Mouse (Mus musculus): ENCODE results near the gene D930020B18Rik. TPM values are rescaled to one million over a fixed set of nuclear protein-coding genes. Genes with fewer than 3 reads are reported as not detected.

D930020B18Rik gene
- total RNA-seq, 2 experiments from 2014 or later, result not detected

GRCm38 (mm10) chr10:121705399-121706163, 64.2 kb downstream of the D930020B18Rik start:
- no peak for DNase-seq

GRCm38 (mm10) chr10:121716862-121717261, 75.5 kb downstream of the D930020B18Rik start:
- DNase-seq, result no peak

GRCm38 (mm10) chr10:121718896-121719585, 77.7 kb downstream of the D930020B18Rik start:
- DNase-seq, result no peak

- DNase-seq, result no peak
These were observed 79.3 kb downstream of the D930020B18Rik start for GRCm38 (mm10) chr10:121720701-121721100.

GRCm38 (mm10) chr10:121726505-121726904, 85.1 kb downstream of the D930020B18Rik start:
- no peak for DNase-seq

DNA sequence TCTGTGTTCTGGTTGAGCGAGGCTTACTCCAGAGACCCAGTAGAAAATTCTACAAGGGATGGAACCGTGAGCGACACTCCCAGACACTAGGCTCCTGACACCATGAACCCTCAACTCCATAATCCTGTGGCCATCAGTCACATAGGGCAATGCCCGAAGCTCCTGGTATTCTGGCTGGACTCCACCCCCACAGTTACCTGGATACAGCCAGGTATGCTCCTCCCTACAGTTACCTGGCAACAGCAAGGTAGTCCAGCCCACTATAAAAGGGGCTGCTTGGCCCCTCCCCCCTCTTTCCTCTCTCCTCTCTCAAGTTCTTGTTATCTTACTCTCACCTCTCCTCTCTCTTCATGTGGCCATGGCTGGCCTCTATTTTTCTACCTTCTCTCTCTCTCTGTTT, 85.8 kb downstream of the D930020B18Rik start:
- DNase-seq, result no peak

GRCm38 (mm10) chr10:121728226-121728625, 86.8 kb downstream of the D930020B18Rik start:
- no peak for DNase-seq

DNA sequence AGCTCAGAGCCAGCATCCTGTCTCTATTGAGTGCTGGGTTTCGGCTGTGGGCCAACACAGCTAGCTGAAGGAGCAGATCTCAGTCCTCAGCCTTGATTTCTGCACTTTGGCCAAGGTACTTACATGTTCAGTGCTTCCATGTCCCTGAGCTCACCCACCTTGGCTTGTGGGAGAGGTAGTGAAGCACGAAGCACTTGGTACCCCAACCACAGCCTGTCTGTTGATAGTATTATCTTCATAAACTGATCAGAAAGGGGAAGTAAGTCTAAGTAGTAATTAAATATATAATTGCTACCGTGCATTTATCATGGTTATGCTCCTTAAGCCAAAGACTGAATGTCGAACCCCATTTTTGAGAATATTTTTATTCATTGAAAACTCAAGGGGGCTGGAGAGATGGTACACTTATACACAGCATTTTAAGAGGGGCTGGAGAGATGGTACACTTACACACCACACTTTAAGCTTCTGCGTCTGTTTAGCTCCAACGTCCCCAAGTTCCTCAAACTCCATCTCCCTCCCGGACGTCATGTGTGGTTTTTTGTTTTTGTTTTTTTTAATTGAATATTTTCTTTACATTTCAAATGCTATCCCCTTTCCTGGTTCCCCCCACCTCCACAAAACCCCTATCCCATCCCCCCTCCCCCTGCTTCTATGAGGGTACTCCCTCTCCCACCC, 89.8 kb downstream of the D930020B18Rik start:
- DNase-seq, result no peak

DNA sequence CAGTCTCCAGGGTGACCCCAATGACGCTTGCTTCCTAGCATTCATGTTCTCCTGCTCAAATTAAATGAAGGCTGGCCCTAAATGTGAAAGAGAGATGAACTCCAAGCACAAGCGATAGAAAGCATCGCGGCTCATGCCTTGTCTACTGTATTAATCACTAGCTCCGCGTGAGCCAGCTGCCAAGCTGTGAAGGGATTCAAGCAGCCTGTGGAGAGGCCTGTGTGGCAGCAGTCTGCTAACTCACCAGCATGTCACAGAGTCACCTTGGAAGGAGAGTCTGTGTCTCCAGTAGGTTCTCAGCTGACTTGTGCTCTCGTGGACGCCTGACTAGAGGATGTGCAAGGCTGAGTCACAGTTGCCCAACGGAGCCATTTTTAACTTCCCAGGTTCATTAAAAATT, 91.2 kb downstream of the D930020B18Rik start:
- DNase-seq, result no peak

GRCm38 (mm10) chr10:121737256-121737655, 95.9 kb downstream of the D930020B18Rik start:
- no peak for DNase-seq

DNA sequence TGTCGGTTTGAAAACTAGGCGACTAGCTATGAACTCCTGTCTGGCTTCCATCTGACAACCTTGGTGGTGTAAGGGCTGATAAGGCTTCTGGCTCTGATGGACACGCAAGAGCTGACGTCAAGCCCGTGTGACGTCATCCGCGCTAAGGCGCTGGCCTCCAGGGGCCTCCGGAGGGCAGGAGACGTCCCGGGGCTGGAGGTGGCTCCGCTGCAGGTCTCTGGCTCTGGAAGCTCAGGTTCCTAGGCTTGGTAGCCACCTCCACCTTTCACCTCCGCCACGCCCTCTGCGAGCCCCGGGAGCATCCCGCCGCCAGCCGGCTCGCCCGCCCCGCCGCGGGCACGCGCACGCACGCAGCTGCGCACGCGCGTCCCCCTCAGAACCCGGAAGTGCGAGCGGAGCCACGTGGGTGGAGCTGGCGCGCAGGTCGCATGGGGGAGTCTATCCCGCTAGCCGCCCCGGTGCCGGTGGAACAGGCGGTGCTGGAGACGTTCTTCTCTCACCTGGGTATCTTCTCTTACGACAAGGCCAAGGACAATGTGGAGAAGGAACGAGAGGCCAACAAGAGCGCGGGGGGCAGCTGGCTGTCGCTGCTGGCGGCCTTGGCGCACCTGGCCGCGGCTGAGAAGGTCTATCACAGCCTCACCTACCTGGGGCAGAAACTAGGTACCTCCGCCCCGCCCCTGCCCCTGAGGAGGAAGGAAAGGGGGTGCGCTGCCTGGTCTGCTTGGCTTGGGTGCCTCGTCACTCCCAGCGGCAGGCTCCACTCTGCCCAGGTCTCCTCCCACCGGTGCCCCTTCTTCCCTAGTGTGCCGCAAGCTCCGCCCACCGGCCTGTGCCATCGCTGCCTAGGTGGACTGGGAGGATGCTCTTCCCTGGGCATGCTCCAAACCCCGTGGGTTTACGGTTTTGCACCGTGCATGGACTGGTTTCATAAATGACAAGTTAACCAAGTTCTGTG, 98.4 kb downstream of the D930020B18Rik start, which contains the start of gene BC048403:
Gene BC048403, plus strand, starts transcription at position 390 of the 958 bp plus-strand sequence.
- DNase-seq, result peak; percentile 89

DNA sequence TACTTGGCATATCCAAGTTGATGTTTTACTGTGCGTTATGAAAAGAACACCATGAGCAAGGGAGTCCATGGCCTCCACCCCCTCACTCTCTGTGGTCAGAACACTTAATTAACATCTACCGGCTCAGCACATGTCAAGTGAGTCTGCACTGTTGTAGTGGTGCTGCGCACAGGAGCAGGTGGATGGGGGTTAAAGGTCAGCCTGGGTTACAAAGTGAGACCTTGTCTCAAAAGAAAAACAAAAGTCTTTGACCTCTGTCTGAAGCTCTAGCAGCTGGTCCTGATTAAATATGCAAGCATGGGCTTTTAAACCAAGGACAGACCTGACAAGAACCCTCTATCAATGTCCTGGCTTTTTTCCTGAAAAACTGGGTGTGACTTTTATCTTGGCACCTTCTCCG, 100.9 kb downstream of the D930020B18Rik start:
- no peak for DNase-seq

Small RNA genes within 50 kb of the gene (microRNA-seq; reads per million reads assigned to microRNA genes)
- 0 reads per million in 2 experiments for gene Gm24330

Other genes starting within 250 kb of the D930020B18Rik start
- 10 to 100 TPM; 53.4 to 54.4 TPM for gene Rassf3, start 165.2 kb upstream of the D930020B18Rik start, total RNA-seq (2021)
- gene Tbk1, start 54.8 kb upstream of the D930020B18Rik start, total RNA-seq (2021), result 10 to 100 TPM; 14.6 to 20.7 TPM
- gene Xpot, start 15.3 kb upstream of the D930020B18Rik start, total RNA-seq (2021), result 10 to 100 TPM; 29.4 to 38.0 TPM
- gene BC048403, start 98.3 kb downstream of the D930020B18Rik start, total RNA-seq (2021), result 1 to 10 TPM; 1.6 to 2.4 TPM

Measured in gastrocnemius, postnatal 10 days (tissue).